Mouse (Mus musculus) left cerebral cortex, postnatal 4 days (tissue): ENCODE results near the gene Cmpk1. TPM values are rescaled to one million over a fixed set of nuclear protein-coding genes. Genes with fewer than 3 reads are reported as not detected.
"Not testable (repeated sequence)": the region's sequence is repeated elsewhere in the genome, so short reads cannot be mapped to it uniquely, and the experiment has no call there.

Source experiments
- DNase-seq: peaks from one replicate; pipeline ENCODE4 v3.0.0-alpha.2; 2022
- intact Hi-C: fragments of 180-260 bp; cut with DNase I; formaldehyde crosslinking; loops from one replicate; pipeline ENCODE4 v1.15.1; 2025
- total RNA-seq, 2 experiments: library from RNA; stranded (reverse); gene quantifications; 2 replicates each; pipeline ENCODE4 v1.2.3; 2021

Cmpk1 gene
- total RNA-seq, result 100 to 1,000 TPM; 141 to 149 TPM

- DNase-seq, result peak; percentile 88
- intact Hi-C loops, result no loop called here
These were observed at the start of gene Cmpk1 for GRCm38 (mm10) chr4:114986591-114987432. Gene Cmpk1 (minus strand): TSS chr4:114987241.

- no peak for DNase-seq
- intact Hi-C loops, result no loop called here
These were observed 48.0 kb upstream of the Cmpk1 start for GRCm38 (mm10) chr4:115035043-115035442.

GRCm38 (mm10) chr4:115019997-115020396, 33.0 kb upstream of the Cmpk1 start:
- no peak for DNase-seq
- intact Hi-C loops, result no loop called here

GRCm38 (mm10) chr4:115014276-115014675, 27.2 kb upstream of the Cmpk1 start:
- DNase-seq, result no peak
- intact Hi-C loops, result no loop called here

- intact Hi-C loops, result no loop called here
- DNase-seq, result no peak
These were observed 13.4 kb upstream of the Cmpk1 start for GRCm38 (mm10) chr4:115000429-115000795.

- intact Hi-C loops, result no loop called here
These were observed 12.9 kb upstream of the Cmpk1 start, which contains the start of gene Stil for GRCm38 (mm10) chr4:114999773-115000428. Gene Stil (plus strand): TSS chr4:115000159.

GRCm38 (mm10) chr4:114999445-114999772, 12.4 kb upstream of the Cmpk1 start:
- no peak for DNase-seq
- intact Hi-C loops, result no loop called here

More at GRCm38 (mm10) chr4:114999773-115000428, 12.9 kb upstream of the Cmpk1 start, which contains the start of gene Stil:
- DNase-seq, result peak; percentile 98

- intact Hi-C loops, result no loop called here
- peak; percentile 14 for DNase-seq
These were observed 10.0 kb upstream of the Cmpk1 start for GRCm38 (mm10) chr4:114997051-114997450.

- DNase-seq, result no peak
- intact Hi-C loops, result no loop called here
These were observed 7.2 kb upstream of the Cmpk1 start for GRCm38 (mm10) chr4:114994218-114994617.

- peak; percentile 2 for DNase-seq
- intact Hi-C loops, result no loop called here
These were observed 840 bp downstream of the Cmpk1 start for GRCm38 (mm10) chr4:114986211-114986590.

- intact Hi-C loops, result no loop called here
- no peak for DNase-seq
These were observed 4.0 kb downstream of the Cmpk1 start for GRCm38 (mm10) chr4:114983020-114983419.

- intact Hi-C loops, result no loop called here
- no peak for DNase-seq
These were observed 4.4 kb downstream of the Cmpk1 start for GRCm38 (mm10) chr4:114982619-114983018.

- intact Hi-C loops, result no loop called here
- DNase-seq, result no peak
These were observed 13.8 kb downstream of the Cmpk1 start for GRCm38 (mm10) chr4:114973229-114973740.

GRCm38 (mm10) chr4:114970736-114971135, 16.3 kb downstream of the Cmpk1 start:
- intact Hi-C loops, result no loop called here
- no peak for DNase-seq

- intact Hi-C loops, DNase-seq: not testable (repeated sequence)
These were observed 26.2 kb downstream of the Cmpk1 start for GRCm38 (mm10) chr4:114960881-114961280.

- DNase-seq, result no peak
- intact Hi-C loops, result no loop called here
These were observed 27.5 kb downstream of the Cmpk1 start for GRCm38 (mm10) chr4:114959533-114959932.

GRCm38 (mm10) chr4:114958786-114959185, 28.3 kb downstream of the Cmpk1 start:
- intact Hi-C loops, result no loop called here
- no peak for DNase-seq

- intact Hi-C loops, result no loop called here
- DNase-seq, result no peak
These were observed 28.8 kb downstream of the Cmpk1 start for GRCm38 (mm10) chr4:114958231-114958630.

GRCm38 (mm10) chr4:114957403-114957802, 29.6 kb downstream of the Cmpk1 start:
- intact Hi-C loops, result no loop called here
- peak; percentile 11 for DNase-seq

GRCm38 (mm10) chr4:114953172-114953571, 33.9 kb downstream of the Cmpk1 start:
- intact Hi-C loops, result no loop called here

GRCm38 (mm10) chr4:114947852-114948481, 39.1 kb downstream of the Cmpk1 start:
- DNase-seq, result no peak
- intact Hi-C loops, result loop anchor here (2.0 to 10.0 kb wide), 2 partner anchors 303 to 647 kb away; no protein-coding TSS in a partner anchor

More at GRCm38 (mm10) chr4:114953172-114953571, 33.9 kb downstream of the Cmpk1 start:
- no peak for DNase-seq
